Mouse (Mus musculus) heart, adult 2 months (tissue): ENCODE results near the gene Zbtb3.

Experiments
- CTCF ChIP-seq: fragments of 200-600 bp; IDR thresholded peaks from 2 replicates; pipeline ENCODE4 v1.8.1; 2022; ENCODE audit warnings: antibody characterized with exemption, mild to moderate bottlenecking, moderate library complexity
- EP300 ChIP-seq: fragments of 200-500 bp; IDR thresholded peaks from 2 replicates; pipeline ENCODE4 v1.6.1; 2011; ENCODE audit warnings: low read depth, low read length, control low read depth; ENCODE audit not compliant: insufficient read depth
- POLR2A ChIP-seq: fragments of 200-500 bp; IDR thresholded peaks from 2 replicates; pipeline ENCODE4 v1.6.1; 2011; ENCODE audit warnings: mild to moderate bottlenecking, low read depth, low read length, control low read depth; ENCODE audit not compliant: insufficient read depth

GRCm38 (mm10) chr19:8755652-8756051 lies 46.7 kb upstream of the Zbtb3 start:
- TF ChIP-seq CTCF (no peak), POLR2A (no peak), EP300 (no peak)
